Mouse (Mus musculus): ENCODE measurements around the gene Polr2b.

Gene Polr2b

GRCm38 (mm10) chr5:77309924-77310772 is at the start of gene Polr2b, which contains the start of gene Noa1:
Polr2b (plus strand) TSS chr5:77310147.
Noa1 (minus strand) TSS chr5:77310084.
- peak; percentile 99 for DNase-seq (ENCODE audit: low read depth)

DNA sequence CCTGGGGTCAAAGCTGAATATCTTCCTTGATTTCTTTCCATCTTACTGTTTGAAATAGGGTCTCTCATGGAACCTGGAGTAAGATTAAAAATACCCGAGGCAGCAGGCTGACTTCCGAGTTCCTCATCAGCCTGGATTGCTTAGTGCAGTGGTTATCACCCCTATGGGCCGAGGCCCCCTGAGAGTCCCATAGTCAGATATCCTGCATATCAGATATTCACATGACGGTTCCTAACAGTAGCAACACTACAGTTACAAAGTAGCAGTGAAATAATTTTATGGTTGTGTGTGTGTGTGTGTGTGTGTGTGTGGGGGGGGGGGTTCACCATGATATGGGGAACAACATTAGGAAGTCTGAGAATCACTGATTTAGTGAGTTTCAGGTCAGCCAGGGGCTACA is 48.8 kb upstream of the Polr2b start:
- DNase-seq (ENCODE audit: low read depth): no peak

GRCm38 (mm10) chr5:77262105-77262504 is 47.8 kb upstream of the Polr2b start:
- no peak for DNase-seq (ENCODE audit: low read depth)

DNA sequence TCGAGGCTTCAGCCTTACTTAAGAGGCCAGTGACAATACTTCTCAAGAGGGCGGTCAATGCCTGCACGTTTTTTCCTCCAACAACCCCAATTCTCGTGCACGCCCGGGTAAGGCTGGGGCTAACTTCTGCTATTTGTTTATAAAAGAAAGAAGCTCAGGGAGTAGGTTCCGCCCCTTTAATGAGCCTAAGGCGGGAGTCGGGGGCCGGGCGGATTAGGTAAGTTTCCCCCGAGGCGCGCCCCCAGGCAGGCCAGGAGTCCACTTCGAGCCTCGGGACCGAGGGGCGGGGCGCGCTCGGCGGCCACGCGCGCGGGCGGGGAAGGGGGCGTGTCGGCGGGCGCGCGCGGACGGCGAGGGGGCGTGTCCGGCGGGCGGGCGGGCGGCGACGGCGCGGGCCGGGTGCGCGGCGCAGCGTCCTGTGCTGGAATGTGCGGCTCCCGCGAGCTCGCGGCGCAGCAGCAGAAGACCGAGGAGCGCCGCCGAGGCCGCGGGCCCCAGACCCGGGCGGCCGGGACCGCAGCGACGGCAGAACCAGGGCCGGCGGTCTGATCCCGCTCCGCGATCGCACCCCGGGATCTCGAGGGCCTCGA is 44.8 kb upstream of the Polr2b start, which contains the start of gene Rest:
Gene Rest, plus strand, starts transcription at position 411 of the 590 bp plus-strand sequence.
- peak; percentile 76 for DNase-seq (ENCODE audit: low read depth)

- peak; percentile 62 for DNase-seq (ENCODE audit: low read depth)
Measured at GRCm38 (mm10) chr5:77265671-77266065, 44.3 kb upstream of the Polr2b start.

GRCm38 (mm10) chr5:77266066-77266885 is 43.7 kb upstream of the Polr2b start:
- DNase-seq (ENCODE audit: low read depth): peak; percentile 63

DNA sequence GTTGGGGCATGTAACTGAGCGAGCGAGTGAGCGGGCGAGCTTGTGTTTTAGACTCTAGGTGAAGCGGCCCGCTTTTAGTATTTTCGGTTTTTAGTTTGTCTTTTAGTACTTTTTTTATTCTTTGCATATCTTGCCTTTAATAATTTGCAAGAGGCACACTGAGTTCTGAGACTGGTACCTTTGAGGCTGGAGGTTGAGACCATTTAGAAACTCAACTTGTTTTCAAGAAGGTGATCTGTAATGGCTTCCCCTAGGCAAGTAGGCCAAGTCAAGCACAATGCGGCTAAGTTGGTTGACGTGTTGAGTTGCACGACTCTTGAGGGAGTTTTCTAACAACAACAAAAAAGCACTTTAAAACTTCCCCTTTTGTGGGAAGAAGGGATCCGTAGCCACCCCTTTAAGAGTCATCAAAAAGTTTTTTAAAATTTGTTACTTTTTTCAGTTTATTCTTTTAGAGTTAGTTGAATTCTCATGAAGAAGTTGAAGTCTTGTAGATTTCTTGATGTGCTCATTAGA is 43.0 kb upstream of the Polr2b start:
- DNase-seq (ENCODE audit: low read depth): peak; percentile 62

GRCm38 (mm10) chr5:77267441-77267840 is 42.5 kb upstream of the Polr2b start:
- no peak for DNase-seq (ENCODE audit: low read depth)

DNA sequence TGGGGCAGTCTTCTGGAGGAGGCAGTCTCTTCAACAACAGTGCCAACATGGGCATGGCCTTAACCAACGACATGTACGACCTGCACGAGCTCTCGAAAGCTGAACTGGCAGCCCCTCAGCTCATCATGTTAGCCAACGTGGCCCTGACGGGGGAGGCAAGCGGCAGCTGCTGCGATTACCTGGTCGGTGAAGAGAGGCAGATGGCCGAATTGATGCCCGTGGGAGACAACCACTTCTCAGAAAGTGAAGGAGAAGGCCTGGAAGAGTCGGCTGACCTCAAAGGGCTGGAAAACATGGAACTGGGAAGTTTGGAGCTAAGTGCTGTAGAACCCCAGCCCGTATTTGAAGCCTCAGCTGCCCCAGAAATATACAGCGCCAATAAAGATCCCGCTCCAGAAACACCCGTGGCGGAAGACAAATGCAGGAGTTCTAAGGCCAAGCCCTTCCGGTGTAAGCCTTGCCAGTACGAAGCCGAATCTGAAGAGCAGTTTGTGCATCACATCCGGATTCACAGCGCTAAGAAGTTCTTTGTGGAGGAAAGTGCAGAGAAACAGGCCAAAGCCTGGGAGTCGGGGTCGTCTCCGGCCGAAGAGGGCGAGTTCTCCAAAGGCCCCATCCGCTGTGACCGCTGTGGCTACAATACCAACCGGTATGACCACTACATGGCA is 41.9 kb upstream of the Polr2b start:
- no peak for DNase-seq (ENCODE audit: low read depth)

GRCm38 (mm10) chr5:77269399-77269798 is 40.5 kb upstream of the Polr2b start:
- DNase-seq (ENCODE audit: low read depth): peak; percentile 64

- peak; percentile 76 for DNase-seq (ENCODE audit: low read depth)
Measured at GRCm38 (mm10) chr5:77273151-77273550, 36.8 kb upstream of the Polr2b start.

- peak; percentile 75 for DNase-seq (ENCODE audit: low read depth)
Measured at GRCm38 (mm10) chr5:77275950-77276349, 34.0 kb upstream of the Polr2b start.

DNA sequence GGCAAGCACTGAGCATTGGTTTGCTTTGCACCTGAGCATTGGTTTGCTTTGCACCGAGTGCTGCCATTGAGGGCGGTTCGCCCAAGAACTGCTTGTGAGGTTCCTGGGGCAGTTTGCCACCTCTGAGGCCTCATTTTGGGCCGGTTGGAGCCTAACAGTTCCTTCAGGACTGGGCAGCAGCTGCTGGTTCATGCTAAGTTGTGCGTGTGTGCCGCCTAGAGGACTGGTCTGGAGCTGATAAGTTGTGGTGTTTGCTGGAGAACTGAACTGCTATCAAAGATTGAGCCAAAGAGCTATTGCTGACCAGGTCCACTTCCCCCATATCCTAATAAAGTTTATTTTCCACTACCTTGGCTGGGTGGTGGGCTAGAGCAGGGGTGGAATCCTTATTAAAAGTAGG is 32.7 kb upstream of the Polr2b start:
- DNase-seq (ENCODE audit: low read depth): no peak

DNA sequence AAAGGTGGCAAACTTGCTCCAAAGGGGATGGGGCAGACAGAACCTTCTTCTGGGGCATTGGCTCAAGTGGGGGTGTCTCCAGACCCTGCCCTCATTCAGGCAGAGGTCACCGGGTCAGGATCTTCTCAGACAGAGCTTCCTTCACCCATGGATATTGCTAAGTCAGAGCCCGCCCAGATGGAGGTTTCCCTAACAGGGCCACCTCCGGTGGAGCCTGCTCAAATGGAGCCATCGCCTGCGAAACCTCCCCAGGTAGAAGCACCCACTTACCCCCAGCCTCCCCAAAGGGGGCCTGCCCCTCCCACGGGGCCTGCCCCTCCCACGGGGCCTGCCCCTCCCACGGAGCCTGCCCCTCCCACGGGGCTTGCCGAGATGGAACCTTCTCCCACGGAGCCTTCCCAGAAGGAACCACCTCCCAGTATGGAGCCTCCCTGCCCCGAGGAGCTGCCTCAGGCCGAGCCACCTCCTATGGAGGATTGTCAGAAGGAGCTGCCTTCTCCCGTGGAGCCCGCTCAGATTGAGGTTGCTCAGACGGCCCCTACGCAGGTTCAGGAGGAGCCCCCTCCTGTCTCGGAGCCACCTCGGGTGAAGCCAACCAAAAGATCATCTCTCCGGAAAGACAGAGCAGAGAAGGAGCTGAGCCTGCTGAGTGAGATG is 28.3 kb upstream of the Polr2b start:
- DNase-seq (ENCODE audit: low read depth): no peak

GRCm38 (mm10) chr5:77282242-77282641 is 27.7 kb upstream of the Polr2b start:
- no peak for DNase-seq (ENCODE audit: low read depth)

DNA sequence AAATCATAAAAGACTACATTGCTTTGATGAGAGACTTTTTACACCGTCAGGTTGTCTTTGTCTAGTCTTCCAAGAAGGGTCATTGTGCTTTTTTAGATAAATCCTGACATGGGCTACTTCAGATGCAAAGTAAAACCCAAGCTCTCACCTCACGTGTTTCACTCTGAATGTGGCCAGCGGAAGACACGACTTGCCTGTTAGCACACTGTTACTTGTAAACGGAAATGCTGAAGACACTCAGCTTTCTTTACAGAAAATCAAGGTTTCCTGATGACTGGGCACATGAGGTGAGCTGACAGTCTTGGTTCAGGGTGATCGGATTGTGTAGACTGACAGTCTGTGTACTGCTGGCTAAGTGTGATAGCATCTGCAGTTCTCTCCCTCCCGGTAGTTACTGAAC is 24.3 kb upstream of the Polr2b start:
- DNase-seq (ENCODE audit: low read depth): no peak

GRCm38 (mm10) chr5:77286904-77287303 is 23.0 kb upstream of the Polr2b start:
- no peak for DNase-seq (ENCODE audit: low read depth)

DNA sequence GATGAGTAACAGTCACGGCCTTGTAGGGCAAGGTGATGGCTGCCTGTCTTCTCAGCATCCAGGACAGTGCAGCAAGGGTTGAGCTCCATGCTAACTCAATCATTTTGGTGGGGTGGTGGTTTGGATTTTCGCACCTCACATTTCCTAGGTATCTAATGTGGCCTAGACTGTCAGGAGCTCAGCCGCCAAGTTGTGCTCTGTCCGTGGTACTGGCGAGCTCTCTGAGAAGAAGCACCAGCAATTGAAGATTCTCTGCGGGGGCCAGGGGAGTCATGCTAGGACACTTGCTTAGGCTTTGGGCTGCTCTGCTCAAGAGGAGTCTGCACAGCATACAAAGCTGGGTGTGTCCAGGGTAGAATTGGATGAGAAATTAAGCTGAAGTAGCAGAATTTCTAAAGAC is 22.0 kb upstream of the Polr2b start:
- DNase-seq (ENCODE audit: low read depth): no peak

DNA sequence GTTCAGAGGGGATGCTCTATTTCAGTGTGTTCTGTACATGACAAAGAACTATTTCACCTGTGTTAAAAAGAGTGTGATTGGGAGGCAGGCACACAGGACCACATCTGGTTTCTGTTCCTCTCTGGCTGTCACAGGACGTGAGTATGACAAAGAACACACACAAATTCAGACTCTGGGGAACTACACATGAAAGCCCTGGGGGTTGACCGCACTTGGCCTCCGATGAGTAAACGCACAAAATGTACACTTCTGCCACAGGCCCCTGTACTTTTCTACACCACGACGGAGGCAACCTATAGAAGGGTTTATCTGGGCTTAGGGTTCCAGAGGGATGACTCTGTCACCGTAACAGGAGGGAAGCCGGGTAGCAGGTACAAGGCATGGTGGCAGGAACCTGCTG is 20.3 kb upstream of the Polr2b start:
- DNase-seq (ENCODE audit: low read depth): no peak

DNA sequence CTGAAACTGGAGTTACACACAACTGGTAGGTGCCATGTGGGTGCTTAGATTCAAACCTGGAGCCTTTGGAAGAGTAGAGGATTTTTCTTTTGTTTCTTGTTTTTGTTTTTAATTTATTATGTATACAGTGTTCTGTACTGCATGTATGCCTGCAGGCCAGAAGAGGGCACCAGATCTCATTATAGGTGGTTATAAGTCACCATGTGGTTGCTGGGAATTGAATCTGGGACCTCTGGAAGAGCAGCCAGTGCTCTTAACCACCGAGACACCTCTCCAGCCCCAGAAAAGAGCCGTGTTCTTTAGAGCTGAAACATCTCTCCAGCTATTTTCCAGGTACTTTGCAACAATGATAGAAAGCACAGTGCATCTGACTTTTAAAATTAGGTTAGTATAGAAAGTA is 19.3 kb upstream of the Polr2b start:
- no peak for DNase-seq (ENCODE audit: low read depth)

DNA sequence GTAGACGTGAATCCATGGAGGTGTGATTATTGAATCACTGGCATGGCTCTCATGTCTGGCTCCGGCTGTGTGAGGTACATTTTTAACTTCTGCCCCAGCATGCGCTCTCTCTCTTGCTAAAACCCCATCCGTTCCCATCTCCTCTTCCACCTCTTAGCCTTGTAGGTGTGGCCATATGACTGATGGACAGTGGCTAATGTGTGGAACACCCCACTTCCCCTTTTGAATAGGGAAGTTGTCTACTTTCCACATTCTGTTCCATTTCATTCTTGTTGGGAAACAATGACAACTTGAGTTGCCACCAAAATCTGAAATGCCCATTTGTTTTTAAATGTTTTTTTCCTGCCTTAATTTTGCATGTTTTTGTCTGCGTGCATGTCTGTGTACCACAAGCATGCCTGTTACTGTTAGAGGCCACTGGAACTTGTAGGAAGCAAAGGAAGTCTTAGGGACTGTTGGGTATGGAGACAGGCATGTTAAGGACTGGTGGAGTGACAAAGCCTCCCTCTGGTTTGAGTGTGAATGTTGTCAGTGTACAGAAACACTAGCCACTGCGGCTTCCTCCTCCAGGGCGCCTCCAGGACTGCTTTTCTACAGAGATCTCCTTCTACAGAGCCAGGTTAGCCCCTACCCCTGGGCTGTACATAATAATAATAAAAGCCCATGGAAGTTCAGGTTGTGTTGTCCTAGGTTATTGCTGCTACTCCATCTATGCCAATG is 17.0 kb upstream of the Polr2b start:
- DNase-seq (ENCODE audit: low read depth): no peak
